Comparison of ENCODE assay signal across 36 mouse cellular contexts in genomic region chr3:107877005-107877404, GRCm38 (mm10). TPM values are rescaled to one million over a fixed set of nuclear protein-coding genes. Genes with fewer than 3 reads are reported as not detected.
DNase-seq lines count a peak whose midpoint lies in the region; ATAC-seq and TF ChIP-seq lines count a peak whose summit lies in the region.
"Had no signal": no experiment of that assay in that cellular context is flagged by ENCODE, and none has a peak within 500 bp of the region (broad histone marks: within the 10 kb centered on the region; RNA-seq: fewer than 3 reads in every experiment).

TSS of gene Eps8l3 (plus strand) at chr3:107877229.

- H3K9me3 ChIP-seq in heart, embryonic 10.5 days = no peaks in the 10 kb centered on the region
- no peaks in the 10 kb centered on the region for H3K9me3 ChIP-seq in intestine, embryonic 14.5 days (ENCODE audit: control insufficient read depth, low read length)
- no peaks in the 10 kb centered on the region for H3K9me3 ChIP-seq in intestine, postnatal 0 days (ENCODE audit: control insufficient read depth)
- no peaks in the 10 kb centered on the region for H3K9me3 ChIP-seq in stomach, embryonic 16.5 days (replicated peaks; ENCODE audit: control insufficient read depth, low read length)
- no peaks in the 10 kb centered on the region for H3K9me3 ChIP-seq in forebrain, embryonic 11.5 days (ENCODE audit: control insufficient read depth, low read length)
- H3K9me3 ChIP-seq: embryonic facial prominence, embryonic 13.5 days; forebrain, embryonic 10.5 days; hindbrain, embryonic 12.5 days; limb, embryonic 12.5 days; liver, embryonic 15.5 days; midbrain, embryonic 10.5 days; midbrain, embryonic 15.5 days; neural tube, embryonic 15.5 days had no signal

- ATAC-seq in intestine, embryonic 14.5 days (replicated peaks; ENCODE audit: low FRiP score, low TSS enrichment, low read depth) = peak; percentile 30; the same call in 1 of the 2 replicates
- ATAC-seq in intestine, postnatal 0 days = peak; percentile 63
- peak; percentile 71 for ATAC-seq in stomach, embryonic 16.5 days (ENCODE audit: insufficient read depth, low FRiP score)
- no peak for ATAC-seq in forebrain, embryonic 11.5 days (replicated peaks; ENCODE audit: low FRiP score)
- ATAC-seq: forebrain, embryonic 16.5 days; midbrain, embryonic 15.5 days; Patski had no signal

- no peak for DNase-seq in heart, embryonic 10.5 days (ENCODE audit: low spot score)
- DNase-seq in heart, adult 8-10 months (ENCODE audit: low spot score) = no peak
- DNase-seq in intestine, embryonic 14.5 days (ENCODE audit: low spot score) = no peak
- DNase-seq in cerebellum, adult 11 months = no peak
- no peak for DNase-seq in spleen, postnatal 14 days (ENCODE audit: low spot score in 2 of 2)
- no peak for DNase-seq in forebrain, embryonic 11.5 days (ENCODE audit: low spot score)
- DNase-seq: adrenal gland, postnatal 10 days; cerebellum, adult 9-11 months; embryo, embryonic 11 days; gastrocnemius, postnatal 10 days; heart, postnatal 14 days; kidney, adult 8-10 months; kidney, postnatal 14 days; lung, embryonic 14.5 days; lung, postnatal 14 days; right cerebral cortex, postnatal 25 days; spleen, adult 18-20 months; thymus, postnatal 14 days had no signal

- TF ChIP-seq CTCF in intestine, postnatal 0 days (IDR thresholded peaks at IDR 0.05; ENCODE audit: low read depth) = no peak

- H3K27ac ChIP-seq in heart, embryonic 10.5 days = peak within 1 kb of the TSS; percentile 16; the same call in 1 of the 2 replicates
- peak within 1 kb of the TSS; percentile 57 for H3K27ac ChIP-seq in intestine, embryonic 14.5 days (ENCODE audit: low read depth)
- H3K27ac ChIP-seq in intestine, postnatal 0 days (ENCODE audit: low read depth, low read length) = peak within 1 kb of the TSS; percentile 95
- peak within 1 kb of the TSS; percentile 53 for H3K27ac ChIP-seq in stomach, embryonic 16.5 days (ENCODE audit: low read length)
- H3K27ac ChIP-seq in forebrain, embryonic 11.5 days (ENCODE audit: low read depth, low read length) = no peak within 1 kb of the TSS
- H3K27ac ChIP-seq: embryonic facial prominence, embryonic 13.5 days; forebrain, embryonic 10.5 days; hindbrain, embryonic 12.5 days; left cerebral cortex, adult 2 months; limb, embryonic 12.5 days; liver, embryonic 15.5 days; midbrain, embryonic 10.5 days; midbrain, embryonic 15.5 days; neural tube, embryonic 15.5 days had no signal

- H3K9ac ChIP-seq in intestine, embryonic 14.5 days (ENCODE audit: low read length) = no peak within 1 kb of the TSS
- H3K9ac ChIP-seq in intestine, postnatal 0 days (ENCODE audit: low read depth, low read length) = peak within 1 kb of the TSS; percentile 86
- peak within 1 kb of the TSS; percentile 48; the same call in 1 of the 2 replicates for H3K9ac ChIP-seq in stomach, embryonic 16.5 days (ENCODE audit: low read length)
- no peak within 1 kb of the TSS for H3K9ac ChIP-seq in forebrain, embryonic 11.5 days (ENCODE audit: low read length)
- H3K9ac ChIP-seq: embryonic facial prominence, embryonic 13.5 days; hindbrain, embryonic 12.5 days; limb, embryonic 12.5 days; liver, embryonic 15.5 days; lung, embryonic 14.5 days; midbrain, embryonic 15.5 days; neural tube, embryonic 15.5 days had no signal

- peaks cover 3% of the 10 kb centered on the region; the same call in 1 of the 2 replicates for H3K27me3 ChIP-seq in heart, embryonic 10.5 days (ENCODE audit: insufficient read depth, poor library complexity, severe bottlenecking)
- no peaks in the 10 kb centered on the region for H3K27me3 ChIP-seq in intestine, embryonic 14.5 days (replicated peaks; ENCODE audit: control insufficient read depth, insufficient read depth, low read length)
- no peaks in the 10 kb centered on the region for H3K27me3 ChIP-seq in intestine, postnatal 0 days (replicated peaks; ENCODE audit: control insufficient read depth, insufficient read depth, low read length)
- H3K27me3 ChIP-seq in stomach, embryonic 16.5 days (ENCODE audit: control insufficient read depth, insufficient read depth, low read length) = no peaks in the 10 kb centered on the region
- H3K27me3 ChIP-seq in forebrain, embryonic 11.5 days (ENCODE audit: control insufficient read depth, insufficient read depth, low read length) = no peaks in the 10 kb centered on the region
- H3K27me3 ChIP-seq: embryonic facial prominence, embryonic 13.5 days; hindbrain, embryonic 12.5 days; limb, embryonic 12.5 days; liver, embryonic 15.5 days; midbrain, embryonic 15.5 days; neural tube, embryonic 15.5 days; Patski had no signal

- peaks cover 11% of the 10 kb centered on the region; the same call in 1 of the 2 replicates for H3K4me1 ChIP-seq in heart, embryonic 10.5 days
- H3K4me1 ChIP-seq in intestine, embryonic 14.5 days (replicated peaks; ENCODE audit: control insufficient read depth, insufficient read depth, low read length) = peaks cover 8% of the 10 kb centered on the region; the same call in 1 of the 2 replicates
- peaks cover 17% of the 10 kb centered on the region for H3K4me1 ChIP-seq in intestine, postnatal 0 days (replicated peaks; ENCODE audit: control insufficient read depth, insufficient read depth, low read length)
- H3K4me1 ChIP-seq in stomach, embryonic 16.5 days (ENCODE audit: control insufficient read depth, insufficient read depth, low read length) = peaks cover 6% of the 10 kb centered on the region; the same call in 1 of the 2 replicates
- no peaks in the 10 kb centered on the region for H3K4me1 ChIP-seq in forebrain, embryonic 11.5 days (replicated peaks; ENCODE audit: control insufficient read depth, insufficient read depth, low read length)
- H3K4me1 ChIP-seq: forebrain, embryonic 10.5 days; hindbrain, embryonic 12.5 days; midbrain, embryonic 15.5 days; neural tube, embryonic 15.5 days had no signal

- 80% methylated on average over 5 of the region's 5 CpGs for WGBS in heart, embryonic 10.5 days
- WGBS in intestine, embryonic 14.5 days = 67% methylated on average over 5 of the region's 5 CpGs
- 35% methylated on average over 5 of the region's 5 CpGs for WGBS in intestine, postnatal 0 days
- WGBS in stomach, embryonic 16.5 days = 76% methylated on average over 5 of the region's 5 CpGs
- 77% methylated on average over 5 of the region's 5 CpGs for WGBS in forebrain, embryonic 11.5 days

- H3K4me3 ChIP-seq in heart, embryonic 10.5 days = no peak within 1 kb of the TSS
- peak within 1 kb of the TSS; percentile 8; the same call in 1 of the 2 replicates for H3K4me3 ChIP-seq in intestine, embryonic 14.5 days (ENCODE audit: low read depth, low read length)
- peak within 1 kb of the TSS; percentile 53 for H3K4me3 ChIP-seq in intestine, postnatal 0 days (ENCODE audit: low read depth, low read length)
- H3K4me3 ChIP-seq in stomach, embryonic 16.5 days (replicated peaks; ENCODE audit: low read length) = peak within 1 kb of the TSS; percentile 24
- no peak within 1 kb of the TSS for H3K4me3 ChIP-seq in forebrain, embryonic 11.5 days (ENCODE audit: low read depth, low read length)
- H3K4me3 ChIP-seq: embryonic facial prominence, embryonic 13.5 days; forebrain, embryonic 10.5 days; hindbrain, embryonic 12.5 days; left cerebral cortex, adult 2 months; limb, embryonic 12.5 days; liver, embryonic 15.5 days; midbrain, embryonic 10.5 days; midbrain, embryonic 15.5 days; neural tube, embryonic 15.5 days had no signal

- H3K4me2 ChIP-seq in intestine, embryonic 14.5 days (ENCODE audit: low read length) = peak within 1 kb of the TSS; percentile 34
- H3K4me2 ChIP-seq in intestine, postnatal 0 days (replicated peaks; ENCODE audit: low read depth) = peak within 1 kb of the TSS; percentile 70
- H3K4me2 ChIP-seq in stomach, embryonic 16.5 days (ENCODE audit: low read depth, low read length) = peak within 1 kb of the TSS; percentile 11
- no peak within 1 kb of the TSS for H3K4me2 ChIP-seq in forebrain, embryonic 11.5 days (ENCODE audit: low read depth, low read length, severe bottlenecking)
- H3K4me2 ChIP-seq: embryonic facial prominence, embryonic 13.5 days; hindbrain, embryonic 12.5 days; limb, embryonic 12.5 days; liver, embryonic 15.5 days; lung, embryonic 14.5 days; midbrain, embryonic 15.5 days; neural tube, embryonic 15.5 days had no signal

- no peaks in the 10 kb centered on the region for H3K36me3 ChIP-seq in heart, embryonic 10.5 days
- no peaks in the 10 kb centered on the region for H3K36me3 ChIP-seq in intestine, embryonic 14.5 days (ENCODE audit: control insufficient read depth, insufficient read depth, low read length)
- peaks cover 19% of the 10 kb centered on the region for H3K36me3 ChIP-seq in intestine, postnatal 0 days (ENCODE audit: control insufficient read depth, insufficient read depth)
- H3K36me3 ChIP-seq in stomach, embryonic 16.5 days (ENCODE audit: control insufficient read depth, insufficient read depth, low read length) = no peaks in the 10 kb centered on the region
- no peaks in the 10 kb centered on the region for H3K36me3 ChIP-seq in forebrain, embryonic 11.5 days (ENCODE audit: control insufficient read depth, insufficient read depth, low read length)
- H3K36me3 ChIP-seq: embryonic facial prominence, embryonic 13.5 days; forebrain, embryonic 10.5 days; hindbrain, embryonic 12.5 days; limb, embryonic 12.5 days; liver, embryonic 15.5 days; midbrain, embryonic 10.5 days; midbrain, embryonic 15.5 days; neural tube, embryonic 15.5 days had no signal

RNA-seq across cellular contexts. Expression of gene Eps8l3, which starts in this region (rescaled TPM):
- polyA plus RNA-seq in heart, embryonic 10.5 days (2016; fragmentation: Nextera tagmentation; extraction: Ambion mirVana) = not detected in 2 replicates
- total RNA-seq in heart, adult 8-10 months (2022) = not detected
- polyA plus RNA-seq in intestine, embryonic 14.5 days (2014; fragmentation: Nextera tagmentation; extraction: Ambion mirVana) = 66.9 and 82.6 TPM in 2 replicates
- polyA plus RNA-seq in intestine, postnatal 0 days (2015; fragmentation: Nextera tagmentation; extraction: Ambion mirVana) = 475 and 488 TPM in 2 replicates
- 33.0 and 35.9 TPM in 2 replicates for polyA plus RNA-seq in stomach, embryonic 16.5 days (2015; fragmentation: Nextera tagmentation; extraction: Ambion mirVana)
- not detected in 2 replicates for polyA plus RNA-seq in forebrain, embryonic 11.5 days (2014; fragmentation: Nextera tagmentation; extraction: Ambion mirVana)
- total RNA-seq: adrenal gland, postnatal 10 days; gastrocnemius, postnatal 10 days; heart, postnatal 14 days; layer of hippocampus, adult 18-20 months; layer of hippocampus, postnatal 10 days; left cerebral cortex, adult 2 months; left cerebral cortex, postnatal 25 days had no signal
- polyA plus RNA-seq: embryonic facial prominence, embryonic 13.5 days; forebrain, embryonic 10.5 days; forebrain, embryonic 16.5 days; heart, embryonic 14.5 days; hindbrain, embryonic 12.5 days; limb, embryonic 12.5 days; liver, embryonic 15.5 days; lung, embryonic 14.5 days; midbrain, embryonic 10.5 days; neural tube, embryonic 15.5 days; Patski; urinary bladder, adult 2 months had no signal

Comparison
In these comparisons a context has a peak if more than half of its experiments do, and no peak if none do; other contexts are left out.
1. RNA of gene Eps8l3 (polyA plus RNA-seq): 475 to 488 TPM in intestine, postnatal 0 days, 66.9 to 82.6 TPM in intestine, embryonic 14.5 days and 33.0 to 35.9 TPM in stomach, embryonic 16.5 days; not detected in heart, embryonic 10.5 days and not detected in forebrain, embryonic 11.5 days; every median in the first group is over 10 times any median in the second.
2. H3K9ac ChIP-seq: peak in intestine, postnatal 0 days (single experiment) and stomach, embryonic 16.5 days (single experiment); none in intestine, embryonic 14.5 days (single experiment) and forebrain, embryonic 11.5 days (single experiment).
3. H3K4me3 ChIP-seq: peak in intestine, embryonic 14.5 days (single experiment), intestine, postnatal 0 days (single experiment) and stomach, embryonic 16.5 days (single experiment); none in heart, embryonic 10.5 days (single experiment) and forebrain, embryonic 11.5 days (single experiment).